Mouse (Mus musculus): ENCODE measurements around the gene Trim34b. TPM values are rescaled to one million over a fixed set of nuclear protein-coding genes. Genes with fewer than 3 reads are reported as not detected.
A peak's percentile ranks its signal among the peaks of the same experiment; 100 is the strongest.
"Not testable (repeated sequence)": the region's sequence is repeated elsewhere in the genome, so short reads cannot be mapped to it uniquely, and the experiment has no call there.

Trim34b gene
- not detected in 2 replicates for polyA plus RNA-seq (2016; fragmentation: Nextera tagmentation; extraction: Ambion mirVana)

- H3K27ac ChIP-seq; H3K36me3 ChIP-seq; H3K27me3 ChIP-seq (replicated peaks); H3K4me3 ChIP-seq; H3K9ac ChIP-seq; H3K4me1 ChIP-seq; H3K9me3 ChIP-seq (replicated peaks); ATAC-seq; H3K4me2 ChIP-seq: not testable (repeated sequence)
- WGBS (ENCODE audit: insufficient replicate concordance), result 72% methylated on average over 2 of the region's 2 CpGs
Measured at GRCm38 (mm10) chr7:104329171-104329570, at the start of gene Trim34b. Trim34b (plus strand) TSS chr7:104329471.

GRCm38 (mm10) chr7:104287576-104288443 lies 41.5 kb upstream of the Trim34b start, which contains the start of gene Trim5:
Trim5 (minus strand) TSS chr7:104288094.
- peak; percentile 98 for ATAC-seq
- not testable (repeated sequence) for H3K36me3 ChIP-seq; H3K9me3 ChIP-seq (replicated peaks); H3K4me1 ChIP-seq; H3K27ac ChIP-seq; H3K27me3 ChIP-seq (replicated peaks)
- H3K9ac ChIP-seq, result peak within 1 kb of the TSS; percentile 44; the same call in 1 of the 2 replicates
- peak within 1 kb of the TSS; percentile 56 for H3K4me2 ChIP-seq
- WGBS (ENCODE audit: insufficient replicate concordance), result 28% methylated on average over 14 of the region's 14 CpGs
- peak within 1 kb of the TSS; percentile 50 for H3K4me3 ChIP-seq

GRCm38 (mm10) chr7:104290641-104291040 lies 38.6 kb upstream of the Trim34b start:
- no peak overlapping the region for H3K9ac ChIP-seq
- H3K27me3 ChIP-seq (replicated peaks), result no peaks in the 10 kb centered on the region
- H3K36me3 ChIP-seq, result no peaks in the 10 kb centered on the region
- H3K9me3 ChIP-seq (replicated peaks), result no peaks in the 10 kb centered on the region
- H3K4me3 ChIP-seq, result no peak overlapping the region
- H3K4me2 ChIP-seq, result no peak overlapping the region
- H3K4me1 ChIP-seq, result no peaks in the 10 kb centered on the region
- 70% methylated on average over 1 of the region's 1 CpGs for WGBS (ENCODE audit: insufficient replicate concordance)
- no peak overlapping the region for H3K27ac ChIP-seq
- ATAC-seq, result no peak

- 62% methylated on average over 5 of the region's 5 CpGs for WGBS (ENCODE audit: insufficient replicate concordance)
- no peaks in the 10 kb centered on the region for H3K4me1 ChIP-seq
- no peaks in the 10 kb centered on the region for H3K27me3 ChIP-seq (replicated peaks)
- no peak overlapping the region for H3K9ac ChIP-seq
- no peak overlapping the region for H3K4me3 ChIP-seq
- H3K27ac ChIP-seq, result no peak overlapping the region
- H3K36me3 ChIP-seq, result no peaks in the 10 kb centered on the region
- no peaks in the 10 kb centered on the region for H3K9me3 ChIP-seq (replicated peaks)
- no peak for ATAC-seq
- H3K4me2 ChIP-seq, result no peak overlapping the region
Measured at GRCm38 (mm10) chr7:104291638-104292400, 37.5 kb upstream of the Trim34b start.

- H3K9ac ChIP-seq, result peak overlapping the region; percentile 58
- no peaks in the 10 kb centered on the region for H3K36me3 ChIP-seq
- H3K4me1 ChIP-seq, result 0 out of 2 replicates have a peak, but pooled peaks cover 5% of the 10 kb centered on the region
- H3K4me3 ChIP-seq, result peak overlapping the region; percentile 59
- peak; percentile 79 for ATAC-seq
- WGBS (ENCODE audit: insufficient replicate concordance), result 5% methylated on average over 15 of the region's 15 CpGs
- H3K9me3 ChIP-seq (replicated peaks), result no peaks in the 10 kb centered on the region
- peak overlapping the region; percentile 61 for H3K27ac ChIP-seq
- H3K4me2 ChIP-seq, result peak overlapping the region; percentile 64
- H3K27me3 ChIP-seq (replicated peaks), result no peaks in the 10 kb centered on the region
Measured at GRCm38 (mm10) chr7:104314796-104315353, 14.4 kb upstream of the Trim34b start.

- Histone ChIP-seq H3K27ac (peak within 1 kb of the TSS; percentile 61), H3K9ac (peak within 1 kb of the TSS; percentile 58), H3K4me2 (peak within 1 kb of the TSS; percentile 64), H3K4me3 (peak within 1 kb of the TSS; percentile 59)
- H3K9me3 ChIP-seq (replicated peaks); H3K27me3 ChIP-seq (replicated peaks); H3K36me3 ChIP-seq; H3K4me1 ChIP-seq: not testable (repeated sequence)
- WGBS (ENCODE audit: insufficient replicate concordance), result 13% methylated on average over 4 of the region's 4 CpGs
- ATAC-seq, result peak; percentile 97
Measured at GRCm38 (mm10) chr7:104315369-104316080, 13.7 kb upstream of the Trim34b start, which contains the start of gene Trim12a. Trim12a (minus strand) TSS chr7:104315466.

GRCm38 (mm10) chr7:104322028-104322427 lies 7.2 kb upstream of the Trim34b start:
- Histone ChIP-seq H3K36me3 (no peaks in the 10 kb centered on the region), H3K4me2 (no peak overlapping the region), H3K9ac (no peak overlapping the region), H3K27ac (no peak overlapping the region), H3K4me1 (no peaks in the 10 kb centered on the region), H3K9me3 (replicated peaks) (no peaks in the 10 kb centered on the region), H3K4me3 (no peak overlapping the region), H3K27me3 (replicated peaks) (no peaks in the 10 kb centered on the region)
- no peak for ATAC-seq
- WGBS (ENCODE audit: insufficient replicate concordance), result 72% methylated on average over 9 of the region's 9 CpGs

- not testable (repeated sequence) for H3K4me3 ChIP-seq; H3K9me3 ChIP-seq (replicated peaks); H3K27me3 ChIP-seq (replicated peaks); H3K9ac ChIP-seq; H3K4me2 ChIP-seq; H3K4me1 ChIP-seq; H3K36me3 ChIP-seq; H3K27ac ChIP-seq; ATAC-seq
- 68% methylated on average over 3 of the region's 3 CpGs for WGBS (ENCODE audit: insufficient replicate concordance)
Measured at GRCm38 (mm10) chr7:104335547-104335946, 6.3 kb downstream of the Trim34b start.

GRCm38 (mm10) chr7:104340744-104341143 lies 11.5 kb downstream of the Trim34b start:
- H3K9me3 ChIP-seq (replicated peaks); H3K4me2 ChIP-seq; H3K4me1 ChIP-seq; ATAC-seq; H3K4me3 ChIP-seq; H3K36me3 ChIP-seq; H3K27me3 ChIP-seq (replicated peaks); H3K27ac ChIP-seq; H3K9ac ChIP-seq: not testable (repeated sequence)
- 85% methylated on average over 4 of the region's 4 CpGs for WGBS (ENCODE audit: insufficient replicate concordance)

- H3K9me3 ChIP-seq (replicated peaks); H3K36me3 ChIP-seq; ATAC-seq; H3K9ac ChIP-seq; H3K4me1 ChIP-seq; H3K4me2 ChIP-seq; H3K27ac ChIP-seq; H3K4me3 ChIP-seq; H3K27me3 ChIP-seq (replicated peaks): not testable (repeated sequence)
- 61% methylated on average over 4 of the region's 4 CpGs for WGBS (ENCODE audit: insufficient replicate concordance)
Measured at GRCm38 (mm10) chr7:104348043-104348442, 18.8 kb downstream of the Trim34b start.

GRCm38 (mm10) chr7:104352717-104353599 lies 23.7 kb downstream of the Trim34b start, which contains the start of gene Trim12c:
Trim12c (minus strand) TSS chr7:104353362.
- Histone ChIP-seq H3K4me1 (peaks cover 9% of the 10 kb centered on the region), H3K36me3 (no peaks in the 10 kb centered on the region), H3K9me3 (replicated peaks) (no peaks in the 10 kb centered on the region), H3K27ac (peak within 1 kb of the TSS; percentile 74), H3K27me3 (replicated peaks) (no peaks in the 10 kb centered on the region), H3K4me2 (peak within 1 kb of the TSS; percentile 76), H3K4me3 (peak within 1 kb of the TSS; percentile 64), H3K9ac (peak within 1 kb of the TSS; percentile 66)
- ATAC-seq, result peak; percentile 100
- WGBS (ENCODE audit: insufficient replicate concordance), result 3% methylated on average over 14 of the region's 14 CpGs
